Mouse (Mus musculus) liver, embryonic 15.5 days (tissue): ENCODE data around the gene Zfp316. TPM values are rescaled to one million over a fixed set of nuclear protein-coding genes. Genes with fewer than 3 reads are reported as not detected.

ENCODE experiments used
- ATAC-seq: fragments of 200-750 bp; cut with Nextera tagmentation; 2 replicates; pipeline ENCODE4 v1.8.0; 2017; ENCODE audit warnings: moderate number of reproducible peaks, mild to moderate bottlenecking, moderate library complexity; ENCODE audit not compliant: insufficient read depth
- H3K27ac ChIP-seq: fragments of 300-500 bp; sonication (generic); replicated peaks from 2 replicates; pipeline ENCODE4 v1.5.1; 2015; ENCODE audit warnings: mild to moderate bottlenecking, inconsistent platforms
- H3K27me3 ChIP-seq: fragments of 300-500 bp; sonication (generic); 2 replicates; pipeline ENCODE4 v1.6.1; 2015; ENCODE audit warnings: mild to moderate bottlenecking, inconsistent platforms
- H3K36me3 ChIP-seq: fragments of 300-500 bp; sonication (generic); replicated peaks from 2 replicates; pipeline ENCODE4 v1.6.1; 2015; ENCODE audit warnings: moderate library complexity, mild to moderate bottlenecking, inconsistent platforms
- H3K4me1 ChIP-seq: fragments of 300-500 bp; sonication (generic); replicated peaks from 2 replicates; pipeline ENCODE4 v1.6.1; 2015; ENCODE audit warnings: inconsistent platforms
- H3K4me2 ChIP-seq: fragments of 300-500 bp; sonication (generic); 2 replicates; pipeline ENCODE4 v1.6.1; 2015; ENCODE audit warnings: moderate library complexity, mild to moderate bottlenecking, inconsistent platforms
- H3K4me3 ChIP-seq: fragments of 300-500 bp; sonication (generic); replicated peaks from 2 replicates; pipeline ENCODE4 v1.5.1; 2015; ENCODE audit warnings: mild to moderate bottlenecking, inconsistent platforms
- H3K9ac ChIP-seq: fragments of 300-500 bp; sonication (generic); 2 replicates; pipeline ENCODE4 v1.6.1; 2015; ENCODE audit warnings: moderate library complexity, mild to moderate bottlenecking, inconsistent platforms
- H3K9me3 ChIP-seq: fragments of 300-500 bp; sonication (generic); replicated peaks from 2 replicates; pipeline ENCODE4 v1.6.1; 2016; ENCODE audit warnings: inconsistent platforms
- WGBS: fragments of 180-500 bp; shearing (Covaris S2); methylation state at CpG from one replicate; pipeline ENCODE4 v1.1.7; 2015; ENCODE audit warnings: mixed read lengths; ENCODE audit not compliant: insufficient replicate concordance; 5-methylcytosine and 5-hydroxymethylcytosine counted together
- polyA plus RNA-seq: library from polyadenylated mRNA; unstranded; fragments of >200 nt; fragmentation: Nextera tagmentation; extraction: Ambion mirVana; gene quantifications from 2 replicates; pipeline ENCODE4 v1.2.1, GENCODE M21; 2015

The Zfp316 gene
- polyA plus RNA-seq, 1 experiment from 2014 or later, result 0.23 TPM

DNA sequence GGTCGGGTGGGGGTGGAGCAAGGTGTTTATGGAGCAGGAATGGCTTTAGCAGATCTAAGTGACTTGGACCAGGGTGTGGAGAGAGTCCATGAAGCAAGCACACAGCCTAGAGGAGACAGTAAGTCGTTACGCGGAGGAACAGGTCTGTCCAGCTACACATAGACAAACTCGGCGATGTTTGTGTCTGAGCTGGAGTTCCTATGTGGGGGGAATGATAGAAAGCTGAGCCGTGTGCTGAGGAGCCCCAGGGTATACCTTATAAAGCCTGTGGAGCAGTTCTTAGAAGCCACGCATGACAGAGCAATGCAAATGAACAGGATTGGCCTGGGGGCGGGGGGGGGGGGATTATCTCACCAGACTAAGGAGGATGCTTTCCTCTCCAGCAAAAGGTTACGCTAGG lies 9.4 kb upstream of the Zfp316 start:
- Histone ChIP-seq H3K9me3 (no peaks in the 10 kb centered on the region), H3K27me3 (peaks cover 47% of the 10 kb centered on the region), H3K27ac (no peak overlapping the region), H3K36me3 (no peaks in the 10 kb centered on the region), H3K4me3 (no peak overlapping the region), H3K4me1 (no peaks in the 10 kb centered on the region), H3K4me2 (no peak overlapping the region), H3K9ac (no peak overlapping the region)
- ATAC-seq, result no peak
- WGBS, result 47% methylated on average over 10 of the region's 10 CpGs

DNA sequence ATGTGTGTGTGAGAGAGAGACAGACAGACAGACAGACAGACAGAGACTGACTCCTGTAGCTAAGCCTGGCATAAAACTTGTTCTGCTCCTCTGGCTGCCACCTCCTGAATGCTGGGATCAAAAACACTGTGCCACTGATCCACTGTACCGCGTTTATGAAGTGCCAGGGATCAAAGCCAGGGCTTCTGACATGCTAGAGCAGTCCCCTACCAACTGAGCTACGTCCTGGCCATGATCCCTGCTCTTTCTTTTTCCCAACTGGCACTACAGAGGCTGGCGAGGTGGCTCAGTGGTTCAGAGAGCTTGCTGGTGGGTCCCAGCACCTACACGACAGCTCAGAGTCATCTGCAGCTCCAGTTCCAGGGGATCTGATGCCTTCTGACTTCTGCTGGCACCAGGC lies 5.9 kb upstream of the Zfp316 start:
- no peaks in the 10 kb centered on the region for H3K4me1 ChIP-seq
- 39% methylated on average over 5 of the region's 5 CpGs for WGBS
- H3K27me3 ChIP-seq, result peaks cover 41% of the 10 kb centered on the region
- no peaks in the 10 kb centered on the region for H3K36me3 ChIP-seq
- no peak overlapping the region for H3K9ac ChIP-seq
- ATAC-seq, result no peak
- no peak overlapping the region for H3K4me2 ChIP-seq
- H3K27ac ChIP-seq, result no peak overlapping the region
- no peaks in the 10 kb centered on the region for H3K9me3 ChIP-seq
- no peak overlapping the region for H3K4me3 ChIP-seq

DNA sequence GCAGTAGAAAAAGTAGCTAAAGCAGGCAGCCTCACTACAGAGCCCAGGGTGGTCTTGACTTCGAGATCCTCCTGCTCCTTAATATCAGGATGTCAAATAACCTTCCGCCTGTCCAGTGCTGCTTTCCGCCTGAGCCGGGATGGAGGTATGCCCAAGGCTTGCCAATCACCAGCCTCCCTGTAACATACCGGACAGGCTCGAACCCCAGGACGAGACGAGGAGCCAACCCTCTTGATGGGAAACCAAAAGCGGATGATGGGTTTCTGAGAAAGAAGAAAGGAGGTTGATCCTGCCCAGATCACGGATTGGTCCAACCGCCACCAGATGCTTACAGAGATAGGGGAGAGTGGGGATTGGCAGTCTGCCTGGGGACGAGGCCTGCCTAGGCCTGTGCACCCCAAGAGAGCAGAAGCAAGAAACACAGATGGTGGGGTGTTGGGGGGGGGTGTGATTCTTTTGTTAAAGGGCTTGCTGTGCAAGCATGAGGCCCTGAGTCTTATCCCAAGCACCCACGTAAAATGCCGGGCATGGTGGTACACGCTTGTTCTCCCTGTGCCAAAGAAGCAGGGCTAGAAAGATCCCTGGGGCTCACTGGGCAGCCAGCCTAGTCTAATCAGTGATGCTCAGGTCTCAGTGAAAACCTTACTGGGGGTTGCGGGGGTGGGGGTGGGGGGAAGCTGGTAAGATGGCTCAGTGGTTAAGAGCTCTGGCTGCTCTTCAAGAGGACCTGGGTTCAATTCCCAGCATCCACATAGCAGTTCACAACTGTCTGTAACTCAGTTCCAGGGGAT lies 2.9 kb upstream of the Zfp316 start:
- 62% methylated on average over 16 of the region's 16 CpGs for WGBS
- no peak overlapping the region for H3K27ac ChIP-seq

DNA sequence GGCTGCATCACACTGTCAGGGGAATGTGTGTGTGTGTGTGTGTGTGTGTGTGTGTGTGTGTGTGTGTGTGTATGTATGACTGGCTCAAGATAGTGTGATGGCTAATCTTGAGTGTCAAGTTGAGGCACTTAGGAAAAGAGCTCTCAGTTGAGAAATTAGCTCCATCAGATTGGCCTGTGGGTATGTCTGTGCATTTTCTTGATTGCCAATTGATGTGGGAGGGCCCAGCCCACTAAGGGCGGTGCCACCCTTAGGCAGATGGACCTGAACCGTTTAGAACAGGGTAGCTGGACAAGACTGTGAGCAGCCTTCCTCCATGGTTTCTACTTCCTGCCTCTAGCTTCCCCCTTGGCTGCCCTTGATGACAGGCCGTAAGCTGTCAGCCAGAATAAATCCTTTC lies 2.3 kb upstream of the Zfp316 start:
- Histone ChIP-seq H3K36me3 (no peaks in the 10 kb centered on the region), H3K27ac (no peak overlapping the region), H3K27me3 (peaks cover 36% of the 10 kb centered on the region)

More for the DNA sequence above, 2.9 kb upstream of the Zfp316 start:
- Histone ChIP-seq H3K36me3 (no peaks in the 10 kb centered on the region), H3K9ac (no peak overlapping the region), H3K4me3 (no peak overlapping the region), H3K4me1 (peaks cover 7% of the 10 kb centered on the region), H3K4me2 (no peak overlapping the region), H3K9me3 (no peaks in the 10 kb centered on the region), H3K27me3 (peaks cover 43% of the 10 kb centered on the region)
- ATAC-seq, result no peak

GRCm38 (mm10) chr5:143271642-143272041 lies 1.8 kb upstream of the Zfp316 start:
- no peak overlapping the region for H3K4me3 ChIP-seq
- peaks cover 7% of the 10 kb centered on the region for H3K4me1 ChIP-seq
- no peak overlapping the region for H3K4me2 ChIP-seq
- no peak overlapping the region for H3K27ac ChIP-seq
- 62% methylated on average over 6 of the region's 6 CpGs for WGBS
- H3K36me3 ChIP-seq, result no peaks in the 10 kb centered on the region
- peaks cover 32% of the 10 kb centered on the region for H3K27me3 ChIP-seq
- H3K9me3 ChIP-seq, result no peaks in the 10 kb centered on the region
- ATAC-seq, result no peak
- no peak overlapping the region for H3K9ac ChIP-seq

More for the DNA sequence above, 2.3 kb upstream of the Zfp316 start:
- Histone ChIP-seq H3K9me3 (no peaks in the 10 kb centered on the region), H3K4me3 (no peak overlapping the region), H3K4me2 (no peak overlapping the region), H3K9ac (no peak overlapping the region), H3K4me1 (peaks cover 7% of the 10 kb centered on the region)
- WGBS, result 52% methylated on average over 3 of the region's 3 CpGs
- no peak for ATAC-seq

DNA sequence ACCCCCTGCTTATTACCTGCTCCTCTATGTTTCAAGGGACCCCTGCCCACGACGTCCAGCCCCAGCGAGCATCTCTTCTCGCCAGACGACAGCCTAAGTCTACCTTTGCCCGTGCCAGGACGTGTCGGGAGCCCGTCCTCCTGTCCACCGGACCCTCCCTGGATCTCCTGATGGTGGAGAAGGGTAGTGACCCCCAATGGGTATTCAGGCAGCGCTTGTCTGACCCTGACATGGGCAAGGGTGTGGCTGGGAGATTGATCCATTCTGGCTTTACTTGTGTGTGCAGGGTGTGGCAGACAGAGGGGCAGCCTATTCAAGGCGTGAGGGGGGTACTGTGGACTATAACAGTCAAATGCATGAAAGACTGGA lies 313 bp upstream of the Zfp316 start:
- ATAC-seq, result no peak
- H3K27me3 ChIP-seq, result peaks cover 18% of the 10 kb centered on the region
- H3K36me3 ChIP-seq, result no peaks in the 10 kb centered on the region
- H3K9me3 ChIP-seq, result no peaks in the 10 kb centered on the region
- peak overlapping the region; percentile 68 for H3K4me3 ChIP-seq
- peaks cover 7% of the 10 kb centered on the region for H3K4me1 ChIP-seq
- 6% methylated on average over 12 of the region's 12 CpGs for WGBS
- H3K9ac ChIP-seq, result peak overlapping the region; percentile 53; the same call in 1 of the 2 replicates
- H3K4me2 ChIP-seq, result peak overlapping the region; percentile 73
- H3K27ac ChIP-seq, result no peak overlapping the region

- H3K27me3 ChIP-seq, result peaks cover 18% of the 10 kb centered on the region
Observed at GRCm38 (mm10) chr5:143268985-143269362, 848 bp downstream of the Zfp316 start.

DNA sequence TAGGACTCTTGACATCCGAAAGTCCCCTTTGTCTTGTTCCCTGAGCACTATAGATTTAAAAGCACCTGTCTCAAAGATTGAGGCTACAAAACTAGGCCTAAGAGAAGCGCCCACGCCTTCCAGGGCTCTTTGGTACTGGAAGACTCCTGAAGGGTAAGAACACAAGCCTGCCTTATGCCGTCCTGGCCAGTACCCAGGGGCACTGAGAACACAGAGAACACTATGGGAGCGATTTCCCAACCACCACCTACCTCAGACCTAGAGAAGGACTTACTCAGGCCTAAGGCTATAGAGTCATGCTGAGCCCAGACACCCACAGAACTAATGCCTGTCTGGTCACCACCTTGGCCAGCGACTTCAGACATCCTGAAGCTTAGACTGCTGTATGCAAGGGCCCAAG lies 3.0 kb downstream of the Zfp316 start:
- WGBS, result 62% methylated on average over 6 of the region's 6 CpGs
- Histone ChIP-seq H3K4me2 (no peak overlapping the region), H3K4me1 (peaks cover 7% of the 10 kb centered on the region), H3K9ac (no peak overlapping the region), H3K36me3 (no peaks in the 10 kb centered on the region), H3K9me3 (no peaks in the 10 kb centered on the region), H3K27me3 (peaks cover 18% of the 10 kb centered on the region), H3K4me3 (no peak overlapping the region), H3K27ac (no peak overlapping the region)
- ATAC-seq, result no peak

More at GRCm38 (mm10) chr5:143268985-143269362, 848 bp downstream of the Zfp316 start:
- Histone ChIP-seq H3K4me1 (peaks cover 7% of the 10 kb centered on the region), H3K9me3 (no peaks in the 10 kb centered on the region), H3K27ac (no peak overlapping the region), H3K36me3 (no peaks in the 10 kb centered on the region), H3K9ac (peak overlapping the region; percentile 53; the same call in 1 of the 2 replicates), H3K4me3 (peak overlapping the region; percentile 68), H3K4me2 (peak overlapping the region; percentile 73)
- ATAC-seq, result no peak
- 33% methylated on average over 8 of the region's 8 CpGs for WGBS

DNA sequence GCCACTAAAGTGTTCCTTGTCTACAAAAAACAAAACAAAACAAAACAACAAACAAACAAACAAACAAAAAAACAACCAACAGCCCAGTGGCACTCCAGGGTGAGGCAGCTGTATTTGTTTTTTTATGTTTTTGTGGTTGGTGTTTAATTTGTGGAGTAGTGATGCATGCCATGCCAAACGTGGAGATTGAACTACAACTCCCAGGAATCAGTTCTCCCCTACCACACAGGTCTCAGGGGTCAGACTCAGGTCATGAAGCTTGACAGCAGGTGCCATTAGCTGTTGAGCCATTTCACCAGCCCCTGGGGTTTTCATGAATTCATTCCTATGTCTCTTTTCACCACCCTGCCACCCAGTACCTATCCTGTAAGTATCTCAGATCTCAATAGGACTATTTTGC lies 4.4 kb downstream of the Zfp316 start:
- peaks cover 5% of the 10 kb centered on the region for H3K4me1 ChIP-seq
- H3K27ac ChIP-seq, result no peak overlapping the region
- 14% methylated on average over 1 of the region's 1 CpGs for WGBS
- peaks cover 15% of the 10 kb centered on the region for H3K27me3 ChIP-seq
- ATAC-seq, result no peak
- no peak overlapping the region for H3K4me2 ChIP-seq
- no peak overlapping the region for H3K9ac ChIP-seq
- no peaks in the 10 kb centered on the region for H3K9me3 ChIP-seq
- no peak overlapping the region for H3K4me3 ChIP-seq
- no peaks in the 10 kb centered on the region for H3K36me3 ChIP-seq

GRCm38 (mm10) chr5:143264689-143265088 lies 5.1 kb downstream of the Zfp316 start:
- ATAC-seq, result no peak
- H3K4me3 ChIP-seq, result no peak overlapping the region
- WGBS, result 76% methylated on average over 10 of the region's 10 CpGs
- no peak overlapping the region for H3K4me2 ChIP-seq
- no peaks in the 10 kb centered on the region for H3K36me3 ChIP-seq
- H3K27ac ChIP-seq, result no peak overlapping the region
- peaks cover 10% of the 10 kb centered on the region; the same call in 1 of the 2 replicates for H3K27me3 ChIP-seq
- H3K9me3 ChIP-seq, result no peaks in the 10 kb centered on the region
- H3K4me1 ChIP-seq, result no peaks in the 10 kb centered on the region; the same call in 1 of the 2 replicates
- H3K9ac ChIP-seq, result no peak overlapping the region

DNA sequence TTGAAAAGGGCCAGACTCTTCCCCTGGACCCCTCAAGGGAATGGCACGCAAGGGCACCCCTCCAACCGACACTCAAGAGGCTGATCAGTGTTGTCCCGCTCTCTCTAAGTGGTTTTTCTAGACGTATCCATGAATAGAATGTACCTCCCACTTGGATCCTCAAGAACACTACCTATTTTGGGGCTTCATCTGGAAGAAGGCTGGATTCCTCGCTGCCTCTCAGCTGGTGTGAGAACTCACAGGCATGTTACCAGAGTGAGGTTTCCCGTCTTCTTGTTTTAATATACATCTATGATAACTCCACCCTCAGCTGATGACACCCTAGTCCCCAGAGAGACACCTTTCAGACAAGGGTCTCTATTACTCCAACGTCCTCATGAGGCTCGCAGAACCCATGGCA lies 8.2 kb downstream of the Zfp316 start:
- H3K9ac ChIP-seq, result no peak overlapping the region
- H3K27me3 ChIP-seq, result peaks cover 21% of the 10 kb centered on the region
- H3K9me3 ChIP-seq, result no peaks in the 10 kb centered on the region
- WGBS, result 70% methylated on average over 8 of the region's 8 CpGs
- no peak overlapping the region for H3K4me3 ChIP-seq
- no peak overlapping the region for H3K27ac ChIP-seq
- H3K36me3 ChIP-seq, result no peaks in the 10 kb centered on the region
- ATAC-seq, result no peak
- H3K4me2 ChIP-seq, result no peak overlapping the region
- no peaks in the 10 kb centered on the region for H3K4me1 ChIP-seq

- ATAC-seq, result no peak
- no peak overlapping the region for H3K4me2 ChIP-seq
- H3K36me3 ChIP-seq, result no peaks in the 10 kb centered on the region
- H3K9ac ChIP-seq, result no peak overlapping the region
- WGBS, result 56% methylated on average over 5 of the region's 5 CpGs
- H3K9me3 ChIP-seq, result no peaks in the 10 kb centered on the region
- H3K27ac ChIP-seq, result no peak overlapping the region
- H3K4me3 ChIP-seq, result no peak overlapping the region
- peaks cover 13% of the 10 kb centered on the region for H3K4me1 ChIP-seq
- peaks cover 79% of the 10 kb centered on the region for H3K27me3 ChIP-seq
Observed at GRCm38 (mm10) chr5:143255802-143256201, 14.0 kb downstream of the Zfp316 start.
